Mouse (Mus musculus): Measurements from ENCODE around the gene Kdr.

Kdr gene

DNA sequence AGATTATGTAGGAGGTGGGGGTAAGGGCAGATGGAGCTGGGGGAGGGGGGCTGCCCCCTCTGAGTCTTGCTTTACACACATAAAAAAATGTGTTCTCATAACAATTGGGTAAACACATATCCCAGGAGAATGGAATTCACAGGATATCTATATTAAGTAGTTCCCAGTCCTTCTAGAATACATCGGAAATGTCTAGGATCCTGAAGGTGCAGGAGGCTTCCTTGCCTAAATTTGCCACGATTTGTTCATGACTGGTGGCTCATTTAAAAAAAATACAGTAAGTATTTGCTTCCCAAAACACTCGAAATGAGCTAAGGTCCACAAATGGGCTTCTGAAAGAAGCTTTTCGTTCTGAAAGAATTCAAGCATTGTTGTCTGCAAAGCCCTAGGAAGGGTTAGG lies 61.0 kb downstream of the Kdr start:
- no peak for DNase-seq (ENCODE audit: low read depth, low spot score)

GRCm38 (mm10) chr5:75906102-75906501 lies 72.2 kb downstream of the Kdr start:
- DNase-seq (ENCODE audit: low read depth, low spot score), result no peak

DNA sequence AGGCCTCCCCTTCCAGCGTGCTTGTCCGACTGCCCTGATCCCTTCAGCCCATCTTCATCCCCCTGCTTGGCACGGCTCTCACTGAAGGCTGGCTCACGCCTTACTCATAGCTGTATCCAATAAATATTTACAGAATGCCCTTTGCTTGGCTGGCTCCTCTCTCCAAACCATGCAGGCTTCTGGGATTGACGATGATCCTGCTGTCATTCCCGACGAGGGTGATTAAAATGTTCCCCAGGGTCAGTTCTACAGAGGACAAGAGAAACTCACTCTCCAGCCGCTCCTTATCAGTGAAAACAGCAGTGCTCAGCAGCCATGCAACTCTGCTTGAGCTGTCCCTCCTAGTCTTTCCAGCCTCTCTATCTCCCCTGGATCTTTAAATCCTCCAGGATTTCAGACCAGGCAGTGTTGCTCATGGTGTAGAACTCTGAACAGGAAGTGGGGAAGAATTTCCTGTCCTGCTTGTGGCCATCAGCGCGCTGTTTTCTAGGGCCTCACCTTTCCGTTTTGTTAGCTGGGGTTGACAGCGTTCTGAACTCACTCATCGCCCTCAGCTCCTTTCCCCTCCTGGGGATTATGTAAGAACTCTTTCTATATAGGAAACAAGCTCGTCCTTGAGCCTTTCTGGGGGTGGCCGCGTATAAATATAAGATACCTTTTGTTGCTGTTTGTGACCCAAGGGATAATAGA lies 77.9 kb downstream of the Kdr start:
- DNase-seq (ENCODE audit: low read depth, low spot score), result no peak

DNA sequence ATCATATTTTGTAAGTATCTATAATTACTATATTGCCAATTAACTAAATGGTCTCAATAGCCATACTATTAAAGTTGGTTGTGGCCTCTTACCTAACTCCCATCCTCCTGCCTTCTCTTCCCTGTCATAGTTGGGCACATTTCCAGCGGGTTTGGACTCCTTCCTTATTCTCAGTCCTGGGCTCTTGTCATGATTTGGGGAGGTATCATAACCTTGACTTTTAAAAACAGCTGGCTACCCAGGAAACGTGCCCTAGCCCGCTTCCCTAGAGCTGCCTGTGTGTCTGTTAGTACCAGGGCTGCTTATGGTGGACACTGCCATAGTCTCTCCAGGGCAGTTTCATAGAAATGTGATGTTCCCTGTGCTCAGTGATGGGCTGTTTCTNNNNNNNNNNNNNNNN lies 82.9 kb downstream of the Kdr start:
- no peak for DNase-seq (ENCODE audit: low read depth, low spot score)

- no peak for DNase-seq (ENCODE audit: low read depth, low spot score)
Measured at GRCm38 (mm10) chr5:75892956-75893471, 85.2 kb downstream of the Kdr start.
